Mouse (Mus musculus): ENCODE data around the gene Galnt12. TPM values are rescaled to one million over a fixed set of nuclear protein-coding genes. Genes with fewer than 3 reads are reported as not detected.
A peak's percentile ranks its signal among the peaks of the same experiment; 100 is the strongest.

Gene Galnt12
- total and polyA plus RNA-seq, 3 experiments, result 0.16 to 0.72 (median 0.27) TPM

- intact Hi-C loops (cut with DNase I), result no loop called here
- Histone ChIP-seq H3K79me2 (replicated peaks; ENCODE audit: control insufficient read depth, insufficient read depth, low read length) (no peaks in the 10 kb centered on the region), H3K27ac (no peak overlapping the region), H3K4me1 (ENCODE audit: control insufficient read depth, insufficient read depth, low read length) (peaks cover 2% of the 10 kb centered on the region), H3K9ac (ENCODE audit: low read depth, low read length) (no peak overlapping the region), H3K36me3 (ENCODE audit: control insufficient read depth, insufficient read depth, low read length) (no peaks in the 10 kb centered on the region), H3K4me3 (no peak overlapping the region), H3K27me3 (ENCODE audit: control insufficient read depth, insufficient read depth, low read length) (no peaks in the 10 kb centered on the region)
- TF ChIP-seq EP300 (IDR thresholded peaks at IDR 0.05; ENCODE audit: insufficient read depth, low read depth, low read length) (no peak), POLR2A (IDR thresholded peaks at IDR 0.05; ENCODE audit: insufficient read depth, low read depth, low read length) (no peak), CTCF (IDR thresholded peaks at IDR 0.05) (no peak)
- peak in 1 of 2 experiments; percentile 16 for DNase-seq
- WGBS, result 85% methylated on average over 8 of the region's 8 CpGs
These were observed 38.7 kb downstream of the Galnt12 start for GRCm38 (mm10) chr4:47130111-47131050.

- 82% methylated on average over 3 of the region's 3 CpGs for WGBS
- intact Hi-C loops (cut with DNase I), result no loop called here
- no peak overlapping the region for H3K4me3 ChIP-seq
- H3K27ac ChIP-seq, result peak overlapping the region; percentile 44
- H3K27me3 ChIP-seq (ENCODE audit: control insufficient read depth, insufficient read depth, low read length), result no peaks in the 10 kb centered on the region
- H3K79me2 ChIP-seq (replicated peaks; ENCODE audit: control insufficient read depth, insufficient read depth, low read length), result no peaks in the 10 kb centered on the region
- TF ChIP-seq POLR2A (IDR thresholded peaks at IDR 0.05; ENCODE audit: insufficient read depth, low read depth, low read length), result no peak
- TF ChIP-seq CTCF (IDR thresholded peaks at IDR 0.05), result no peak
- TF ChIP-seq EP300 (IDR thresholded peaks at IDR 0.05; ENCODE audit: insufficient read depth, low read depth, low read length), result no peak
- DNase-seq, result no peak
- H3K9ac ChIP-seq (ENCODE audit: low read depth, low read length), result no peak overlapping the region
- H3K36me3 ChIP-seq (ENCODE audit: control insufficient read depth, insufficient read depth, low read length), result no peaks in the 10 kb centered on the region
- peaks cover 4% of the 10 kb centered on the region for H3K4me1 ChIP-seq (ENCODE audit: control insufficient read depth, insufficient read depth, low read length)
These were observed 40.2 kb downstream of the Galnt12 start for GRCm38 (mm10) chr4:47131931-47132330.

- H3K4me3 ChIP-seq, result no peak overlapping the region
- H3K4me1 ChIP-seq (ENCODE audit: control insufficient read depth, insufficient read depth, low read length), result peaks cover 9% of the 10 kb centered on the region
- intact Hi-C loops (cut with DNase I), result no loop called here
- H3K36me3 ChIP-seq (ENCODE audit: control insufficient read depth, insufficient read depth, low read length), result no peaks in the 10 kb centered on the region
- peak overlapping the region; percentile 44 for H3K27ac ChIP-seq
- no peak overlapping the region for H3K9ac ChIP-seq (ENCODE audit: low read depth, low read length)
- WGBS, result 66% methylated on average over 3 of the region's 3 CpGs
- H3K27me3 ChIP-seq (ENCODE audit: control insufficient read depth, insufficient read depth, low read length), result no peaks in the 10 kb centered on the region
- no peaks in the 10 kb centered on the region for H3K79me2 ChIP-seq (replicated peaks; ENCODE audit: control insufficient read depth, insufficient read depth, low read length)
- DNase-seq, result peak in 1 of 2 experiments; percentile 35
- no peak for TF ChIP-seq POLR2A (IDR thresholded peaks at IDR 0.05; ENCODE audit: insufficient read depth, low read depth, low read length)
- TF ChIP-seq EP300 (IDR thresholded peaks at IDR 0.05; ENCODE audit: insufficient read depth, low read depth, low read length), result 0 out of 2 replicates have a peak, but pooled peaks have one; percentile 25
These were observed 40.7 kb downstream of the Galnt12 start for GRCm38 (mm10) chr4:47132413-47132812.

- intact Hi-C loops (cut with DNase I), result loop anchor here (2.0 to 5.0 kb wide), 2 partner anchors 41 to 98 kb away; no protein-coding TSS in a partner anchor
- TF ChIP-seq EP300 (IDR thresholded peaks at IDR 0.05; ENCODE audit: insufficient read depth, low read depth, low read length), result no peak
- no peak for TF ChIP-seq POLR2A (IDR thresholded peaks at IDR 0.05; ENCODE audit: insufficient read depth, low read depth, low read length)
- no peak for TF ChIP-seq CTCF (IDR thresholded peaks at IDR 0.05)
- Histone ChIP-seq H3K4me1 (ENCODE audit: control insufficient read depth, insufficient read depth, low read length) (peaks cover 25% of the 10 kb centered on the region), H3K79me2 (replicated peaks; ENCODE audit: control insufficient read depth, insufficient read depth, low read length) (no peaks in the 10 kb centered on the region), H3K4me3 (no peak overlapping the region), H3K36me3 (ENCODE audit: control insufficient read depth, insufficient read depth, low read length) (no peaks in the 10 kb centered on the region), H3K27me3 (ENCODE audit: control insufficient read depth, insufficient read depth, low read length) (no peaks in the 10 kb centered on the region), H3K27ac (peak overlapping the region; percentile 68), H3K9ac (ENCODE audit: low read depth, low read length) (no peak overlapping the region)
- DNase-seq, result peak; percentile 63 to 79
- 27% methylated on average over 8 of the region's 8 CpGs for WGBS
These were observed 45.0 kb downstream of the Galnt12 start for GRCm38 (mm10) chr4:47136699-47137101.

GRCm38 (mm10) chr4:47137479-47137878, 45.8 kb downstream of the Galnt12 start:
- TF ChIP-seq POLR2A (IDR thresholded peaks at IDR 0.05; ENCODE audit: insufficient read depth, low read depth, low read length) (no peak), CTCF (IDR thresholded peaks at IDR 0.05) (no peak), EP300 (IDR thresholded peaks at IDR 0.05; ENCODE audit: insufficient read depth, low read depth, low read length) (peak; percentile 68; the same call in 1 of the 2 replicates)
- no peaks in the 10 kb centered on the region for H3K36me3 ChIP-seq (ENCODE audit: control insufficient read depth, insufficient read depth, low read length)
- no peaks in the 10 kb centered on the region for H3K27me3 ChIP-seq (ENCODE audit: control insufficient read depth, insufficient read depth, low read length)
- peak; percentile 67 to 80 for DNase-seq
- intact Hi-C loops (cut with DNase I), result loop anchor here (2.0 to 5.0 kb wide), 2 partner anchors 40 to 97 kb away; no protein-coding TSS in a partner anchor
- no peak overlapping the region for H3K9ac ChIP-seq (ENCODE audit: low read depth, low read length)
- H3K4me1 ChIP-seq (ENCODE audit: control insufficient read depth, insufficient read depth, low read length), result peaks cover 23% of the 10 kb centered on the region
- no peak overlapping the region for H3K4me3 ChIP-seq
- H3K79me2 ChIP-seq (replicated peaks; ENCODE audit: control insufficient read depth, insufficient read depth, low read length), result no peaks in the 10 kb centered on the region
- WGBS, result 42% methylated on average over 5 of the region's 5 CpGs
- H3K27ac ChIP-seq, result peak overlapping the region; percentile 68

- intact Hi-C loops (cut with DNase I), result loop anchor here (5.0 kb wide), 1 partner anchor 39 kb away; no protein-coding TSS in a partner anchor
- no peak for DNase-seq
- WGBS, result 75% methylated on average over 7 of the region's 7 CpGs
These were observed 46.7 kb downstream of the Galnt12 start for GRCm38 (mm10) chr4:47138411-47138810.

More at GRCm38 (mm10) chr4:47138411-47138810, 46.7 kb downstream of the Galnt12 start:
- Histone ChIP-seq H3K9ac (ENCODE audit: low read depth, low read length) (no peak overlapping the region), H3K4me3 (no peak overlapping the region), H3K4me1 (ENCODE audit: control insufficient read depth, insufficient read depth, low read length) (peaks cover 23% of the 10 kb centered on the region), H3K27me3 (ENCODE audit: control insufficient read depth, insufficient read depth, low read length) (no peaks in the 10 kb centered on the region), H3K79me2 (replicated peaks; ENCODE audit: control insufficient read depth, insufficient read depth, low read length) (no peaks in the 10 kb centered on the region), H3K27ac (no peak overlapping the region; the same call in 1 of the 2 replicates), H3K36me3 (ENCODE audit: control insufficient read depth, insufficient read depth, low read length) (no peaks in the 10 kb centered on the region)
- TF ChIP-seq CTCF (IDR thresholded peaks at IDR 0.05) (no peak), POLR2A (IDR thresholded peaks at IDR 0.05; ENCODE audit: insufficient read depth, low read depth, low read length) (no peak), EP300 (IDR thresholded peaks at IDR 0.05; ENCODE audit: insufficient read depth, low read depth, low read length) (no peak)
